Mouse (Mus musculus): ENCODE results near the gene Tctn1. TPM values are rescaled to one million over a fixed set of nuclear protein-coding genes. Genes with fewer than 3 reads are reported as not detected.

Gene Tctn1
- polyA plus RNA-seq, 1 experiment from 2014 or later = 4.8 TPM

DNA sequence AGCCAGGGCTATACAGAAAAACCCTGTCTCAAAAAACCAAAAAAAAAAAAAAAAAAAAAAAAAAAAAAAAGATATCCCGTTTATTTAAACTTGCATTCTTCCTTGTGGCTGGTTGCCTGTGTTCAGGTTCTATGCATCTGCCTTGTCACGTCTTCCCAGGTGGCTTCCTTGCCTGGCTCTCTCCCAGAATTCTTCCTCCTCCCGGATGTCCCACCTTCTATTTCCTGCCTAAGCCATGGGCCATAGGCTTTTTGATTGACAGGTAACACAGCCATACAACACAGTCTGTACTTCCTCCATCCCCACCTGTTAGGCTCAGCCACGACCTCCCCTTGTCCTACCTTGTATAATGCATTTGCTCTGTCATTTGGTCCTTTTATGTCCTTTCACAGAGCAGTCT, 57.8 kb downstream of the Tctn1 start, which contains the start of gene Hvcn1:
Gene Hvcn1 (plus strand): TSS at position 330 of the 400 bp plus-strand sequence.
- ATAC-seq = no peak
- Histone ChIP-seq H3K27me3 (replicated peaks; ENCODE audit: control insufficient read depth, insufficient read depth, low read length) (no peaks in the 10 kb centered on the region), H3K27ac (ENCODE audit: low read length) (no peak within 1 kb of the TSS), H3K4me3 (replicated peaks; ENCODE audit: low read length) (no peak within 1 kb of the TSS), H3K9me3 (ENCODE audit: control insufficient read depth, low read length) (no peaks in the 10 kb centered on the region), H3K36me3 (ENCODE audit: control insufficient read depth, insufficient read depth) (no peaks in the 10 kb centered on the region), H3K4me1 (replicated peaks; ENCODE audit: control insufficient read depth, insufficient read depth, low read length) (0 out of 2 replicates have a peak, but pooled peaks cover 6% of the 10 kb centered on the region), H3K9ac (replicated peaks; ENCODE audit: low read depth, low read length) (no peak within 1 kb of the TSS), H3K4me2 (ENCODE audit: low read length) (no peak within 1 kb of the TSS)
- WGBS = 79% methylated on average over 4 of the region's 4 CpGs

DNA sequence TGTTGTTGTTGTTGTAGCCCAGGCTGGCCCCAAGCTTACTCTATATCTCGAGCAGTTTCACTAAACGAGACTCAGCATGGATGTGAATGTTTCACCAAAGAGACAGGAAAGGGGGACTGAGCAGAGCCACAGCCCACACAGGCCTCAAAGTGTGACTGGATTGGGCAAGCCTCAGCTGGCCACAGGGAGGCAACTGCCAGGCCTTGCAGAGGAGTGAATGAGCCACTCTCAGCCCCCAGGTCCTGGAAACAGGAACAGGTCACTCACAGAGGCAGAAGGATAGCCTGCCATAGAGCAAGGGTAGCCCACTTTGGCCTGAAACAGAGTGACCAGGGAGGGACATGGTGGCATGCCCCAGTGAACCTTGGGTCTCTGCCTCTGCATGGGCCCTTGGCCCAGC, 60.1 kb downstream of the Tctn1 start:
- no peak overlapping the region for H3K4me2 ChIP-seq (ENCODE audit: low read length)
- no peak overlapping the region for H3K9ac ChIP-seq (replicated peaks; ENCODE audit: low read depth, low read length)
- H3K27ac ChIP-seq (ENCODE audit: low read length) = no peak overlapping the region
- ATAC-seq = no peak
- H3K27me3 ChIP-seq (replicated peaks; ENCODE audit: control insufficient read depth, insufficient read depth, low read length) = no peaks in the 10 kb centered on the region
- no peaks in the 10 kb centered on the region for H3K36me3 ChIP-seq (ENCODE audit: control insufficient read depth, insufficient read depth)
- H3K4me1 ChIP-seq (replicated peaks; ENCODE audit: control insufficient read depth, insufficient read depth, low read length) = no peaks in the 10 kb centered on the region
- WGBS = 81% methylated on average over 2 of the region's 2 CpGs
- H3K9me3 ChIP-seq (ENCODE audit: control insufficient read depth, low read length) = no peaks in the 10 kb centered on the region
- H3K4me3 ChIP-seq (replicated peaks; ENCODE audit: low read length) = no peak overlapping the region

DNA sequence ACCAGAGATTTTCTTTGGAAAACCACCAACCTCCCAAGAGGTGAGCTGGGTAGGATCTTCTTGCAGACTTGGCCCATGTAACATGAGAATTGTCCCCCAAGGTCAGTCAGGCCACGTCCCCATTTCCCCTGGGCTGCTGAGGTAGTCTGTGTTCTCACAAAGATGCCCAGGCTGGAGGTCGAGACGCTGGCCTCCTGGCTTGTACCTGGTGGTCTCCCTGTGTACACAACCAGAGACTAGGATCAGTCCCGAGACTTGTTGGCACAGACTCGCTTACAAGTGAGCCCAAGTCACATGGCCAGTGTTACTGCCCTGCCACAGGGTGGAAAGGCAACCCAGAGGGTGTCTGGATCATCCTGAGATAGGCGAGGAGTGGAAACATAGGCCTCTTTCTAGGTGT, 62.4 kb downstream of the Tctn1 start:
- Histone ChIP-seq H3K27me3 (replicated peaks; ENCODE audit: control insufficient read depth, insufficient read depth, low read length) (no peaks in the 10 kb centered on the region), H3K4me3 (replicated peaks; ENCODE audit: low read length) (no peak overlapping the region), H3K9ac (replicated peaks; ENCODE audit: low read depth, low read length) (no peak overlapping the region), H3K4me1 (replicated peaks; ENCODE audit: control insufficient read depth, insufficient read depth, low read length) (no peaks in the 10 kb centered on the region), H3K36me3 (ENCODE audit: control insufficient read depth, insufficient read depth) (no peaks in the 10 kb centered on the region), H3K4me2 (ENCODE audit: low read length) (no peak overlapping the region), H3K9me3 (ENCODE audit: control insufficient read depth, low read length) (no peaks in the 10 kb centered on the region), H3K27ac (ENCODE audit: low read length) (no peak overlapping the region)
- ATAC-seq = no peak
- 90% methylated on average over 6 of the region's 6 CpGs for WGBS

DNA sequence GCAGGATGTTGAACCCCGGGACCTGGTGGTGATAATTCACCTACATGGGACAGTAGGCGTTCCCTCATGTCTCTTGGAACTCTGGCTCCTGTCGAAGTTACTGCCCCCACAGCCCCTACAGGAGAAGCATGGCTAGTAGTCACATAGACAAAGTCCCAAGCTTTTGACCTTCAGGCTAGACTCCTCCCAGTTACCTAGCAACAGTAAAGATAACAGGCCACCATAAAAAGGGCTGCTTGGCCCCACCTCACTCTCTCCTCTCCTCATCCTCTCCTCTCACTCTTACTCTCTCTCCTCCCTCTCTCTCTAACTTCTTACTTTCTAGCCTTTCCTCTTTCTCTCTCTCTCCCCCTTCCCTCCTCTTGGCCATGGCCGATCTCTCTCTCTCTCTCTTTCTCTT, 63.4 kb downstream of the Tctn1 start:
- Histone ChIP-seq H3K9ac (replicated peaks; ENCODE audit: low read depth, low read length) (no peak overlapping the region), H3K9me3 (ENCODE audit: control insufficient read depth, low read length) (no peaks in the 10 kb centered on the region), H3K27ac (ENCODE audit: low read length) (no peak overlapping the region), H3K27me3 (replicated peaks; ENCODE audit: control insufficient read depth, insufficient read depth, low read length) (no peaks in the 10 kb centered on the region), H3K4me1 (replicated peaks; ENCODE audit: control insufficient read depth, insufficient read depth, low read length) (no peaks in the 10 kb centered on the region), H3K4me3 (replicated peaks; ENCODE audit: low read length) (no peak overlapping the region), H3K4me2 (ENCODE audit: low read length) (no peak overlapping the region), H3K36me3 (ENCODE audit: control insufficient read depth, insufficient read depth) (no peaks in the 10 kb centered on the region)
- WGBS = 96% methylated on average over 4 of the region's 4 CpGs
- ATAC-seq = no peak

DNA sequence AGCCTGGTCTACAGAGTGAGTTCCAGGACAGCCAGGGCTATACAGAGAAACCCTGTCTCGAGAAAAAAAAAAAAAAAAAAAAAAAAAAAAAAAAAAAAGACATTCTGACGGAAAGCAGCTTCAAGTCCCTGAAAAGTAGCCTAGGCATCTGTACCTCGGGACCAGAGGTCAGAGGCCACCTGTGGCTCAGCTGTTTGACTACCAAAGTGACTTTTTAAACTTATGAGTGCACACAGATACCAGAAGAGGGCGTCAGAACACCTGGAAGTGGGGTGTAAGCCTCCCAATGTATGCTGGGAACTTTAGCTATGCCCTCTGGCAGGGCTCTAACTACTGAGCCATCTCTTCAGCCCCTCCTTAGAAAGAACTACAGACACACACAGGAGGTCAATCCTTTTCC, 71.9 kb downstream of the Tctn1 start:
- no peaks in the 10 kb centered on the region for H3K27me3 ChIP-seq (replicated peaks; ENCODE audit: control insufficient read depth, insufficient read depth, low read length)
- no peak overlapping the region for H3K4me2 ChIP-seq (ENCODE audit: low read length)
- no peak overlapping the region for H3K9ac ChIP-seq (replicated peaks; ENCODE audit: low read depth, low read length)
- no peak overlapping the region for H3K4me3 ChIP-seq (replicated peaks; ENCODE audit: low read length)
- no peak overlapping the region for H3K27ac ChIP-seq (ENCODE audit: low read length)
- no peak for ATAC-seq
- H3K4me1 ChIP-seq (replicated peaks; ENCODE audit: control insufficient read depth, insufficient read depth, low read length) = no peaks in the 10 kb centered on the region
- no peaks in the 10 kb centered on the region for H3K9me3 ChIP-seq (ENCODE audit: control insufficient read depth, low read length)
- WGBS = 68% methylated on average over 3 of the region's 4 CpGs
- H3K36me3 ChIP-seq (ENCODE audit: control insufficient read depth, insufficient read depth) = no peaks in the 10 kb centered on the region

DNA sequence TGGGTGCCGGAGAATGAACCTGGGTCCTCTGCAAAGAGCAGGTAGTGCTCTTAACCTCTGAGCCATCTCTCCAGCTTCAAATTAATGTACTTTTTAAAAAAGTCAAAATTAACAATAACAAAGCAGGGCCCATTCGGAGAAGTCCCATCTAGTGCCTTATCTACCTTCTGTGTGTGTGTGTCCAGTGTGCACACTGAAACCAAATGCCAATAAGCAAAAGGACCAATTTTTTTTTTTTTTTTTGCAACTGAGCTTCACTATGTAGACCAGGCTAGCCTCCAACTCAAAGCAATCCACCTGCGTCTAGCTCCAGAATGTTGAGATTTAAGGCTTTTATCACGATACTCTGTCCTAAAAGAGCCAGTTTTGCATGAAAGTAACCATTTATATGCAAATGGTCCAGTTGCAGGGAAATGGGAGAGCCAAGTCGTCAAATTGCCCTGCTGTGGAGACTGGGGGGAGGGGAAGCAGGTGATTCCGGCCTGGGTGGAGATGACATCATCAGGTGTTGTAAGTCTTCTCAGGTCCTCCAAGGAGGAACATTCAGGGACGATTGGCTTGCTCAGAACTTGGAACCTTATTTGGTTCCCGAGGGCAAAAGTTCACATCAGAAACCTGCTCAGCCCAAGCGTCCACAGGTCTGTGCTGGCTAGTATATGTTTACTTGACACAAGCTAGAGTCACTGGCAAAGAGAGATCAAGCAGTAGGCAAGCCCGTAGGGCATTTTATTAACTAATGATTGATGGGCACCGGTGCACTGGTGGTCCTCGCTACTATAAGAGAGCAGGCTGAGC, 72.8 kb downstream of the Tctn1 start:
- H3K27ac ChIP-seq (ENCODE audit: low read length) = no peak overlapping the region
- no peak overlapping the region for H3K9ac ChIP-seq (replicated peaks; ENCODE audit: low read depth, low read length)
- H3K4me2 ChIP-seq (ENCODE audit: low read length) = no peak overlapping the region
- no peaks in the 10 kb centered on the region for H3K9me3 ChIP-seq (ENCODE audit: control insufficient read depth, low read length)
- no peaks in the 10 kb centered on the region for H3K36me3 ChIP-seq (ENCODE audit: control insufficient read depth, insufficient read depth)
- H3K4me3 ChIP-seq (replicated peaks; ENCODE audit: low read length) = no peak overlapping the region
- WGBS = 68% methylated on average over 12 of the region's 12 CpGs
- H3K4me1 ChIP-seq (replicated peaks; ENCODE audit: control insufficient read depth, insufficient read depth, low read length) = no peaks in the 10 kb centered on the region
- ATAC-seq = no peak
- no peaks in the 10 kb centered on the region for H3K27me3 ChIP-seq (replicated peaks; ENCODE audit: control insufficient read depth, insufficient read depth, low read length)

DNA sequence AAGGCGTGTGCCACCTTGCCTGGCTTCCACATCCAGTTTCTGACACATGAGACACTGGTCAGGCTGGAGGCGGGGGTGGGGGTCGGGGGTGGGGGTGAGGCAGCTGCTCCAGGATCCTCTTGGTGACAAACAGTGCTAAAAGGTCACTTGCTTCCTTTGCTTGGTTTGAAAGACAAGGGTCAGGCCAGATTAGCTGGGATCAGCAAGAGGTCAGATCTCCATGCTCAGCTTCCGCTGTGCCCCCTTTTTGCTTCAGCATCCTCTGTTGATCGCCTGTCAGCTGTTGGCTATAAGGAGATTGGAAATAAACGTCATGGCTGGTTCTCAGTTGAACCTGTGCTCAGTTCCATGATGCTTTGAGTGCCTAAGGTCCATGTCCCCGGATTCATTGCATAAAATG, 73.8 kb downstream of the Tctn1 start:
- 63% methylated on average over 7 of the region's 7 CpGs for WGBS
- no peaks in the 10 kb centered on the region for H3K27me3 ChIP-seq (replicated peaks; ENCODE audit: control insufficient read depth, insufficient read depth, low read length)
- H3K4me2 ChIP-seq (ENCODE audit: low read length) = no peak overlapping the region
- H3K9ac ChIP-seq (replicated peaks; ENCODE audit: low read depth, low read length) = no peak overlapping the region
- H3K4me1 ChIP-seq (replicated peaks; ENCODE audit: control insufficient read depth, insufficient read depth, low read length) = no peaks in the 10 kb centered on the region
- H3K27ac ChIP-seq (ENCODE audit: low read length) = no peak overlapping the region
- H3K36me3 ChIP-seq (ENCODE audit: control insufficient read depth, insufficient read depth) = no peaks in the 10 kb centered on the region
- H3K9me3 ChIP-seq (ENCODE audit: control insufficient read depth, low read length) = no peaks in the 10 kb centered on the region
- no peak overlapping the region for H3K4me3 ChIP-seq (replicated peaks; ENCODE audit: low read length)
- no peak for ATAC-seq

DNA sequence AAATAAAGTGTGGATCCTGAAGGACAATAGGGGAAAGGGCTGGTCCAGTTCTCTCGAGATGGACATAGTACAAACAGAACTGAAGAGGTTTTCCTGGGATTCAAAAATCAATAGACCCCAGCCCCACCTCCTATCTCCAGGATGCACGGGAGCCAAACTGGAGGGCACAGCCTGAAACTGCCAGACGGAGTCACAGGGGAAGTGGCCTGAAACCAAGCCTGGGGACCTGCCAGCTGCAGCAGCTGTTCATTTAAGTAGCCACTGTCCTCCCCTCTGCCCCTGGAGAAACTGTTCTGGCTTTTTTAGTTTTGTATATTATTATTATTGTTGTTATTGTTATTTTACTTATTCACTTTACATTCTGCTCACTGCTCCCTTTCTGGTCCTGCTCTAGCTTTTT, 75.1 kb downstream of the Tctn1 start:
- 57% methylated on average over 3 of the region's 3 CpGs for WGBS
- no peak for ATAC-seq

More for the DNA sequence above, 75.1 kb downstream of the Tctn1 start:
- H3K4me2 ChIP-seq (ENCODE audit: low read length) = no peak overlapping the region
- no peaks in the 10 kb centered on the region for H3K27me3 ChIP-seq (replicated peaks; ENCODE audit: control insufficient read depth, insufficient read depth, low read length)
- no peak overlapping the region for H3K27ac ChIP-seq (ENCODE audit: low read length)
- H3K4me1 ChIP-seq (replicated peaks; ENCODE audit: control insufficient read depth, insufficient read depth, low read length) = no peaks in the 10 kb centered on the region
- no peaks in the 10 kb centered on the region for H3K36me3 ChIP-seq (ENCODE audit: control insufficient read depth, insufficient read depth)
- H3K9ac ChIP-seq (replicated peaks; ENCODE audit: low read depth, low read length) = no peak overlapping the region
- no peaks in the 10 kb centered on the region for H3K9me3 ChIP-seq (ENCODE audit: control insufficient read depth, low read length)
- no peak overlapping the region for H3K4me3 ChIP-seq (replicated peaks; ENCODE audit: low read length)

Measured in forebrain, embryonic 16.5 days (tissue).